Mouse (Mus musculus): ENCODE measurements around the gene Gzmg.
A peak's percentile ranks its signal among the peaks of the same experiment; 100 is the strongest.
"Not testable (repeated sequence)": the region's sequence is repeated elsewhere in the genome, so short reads cannot be mapped to it uniquely, and the experiment has no call there.

Gene Gzmg

DNA sequence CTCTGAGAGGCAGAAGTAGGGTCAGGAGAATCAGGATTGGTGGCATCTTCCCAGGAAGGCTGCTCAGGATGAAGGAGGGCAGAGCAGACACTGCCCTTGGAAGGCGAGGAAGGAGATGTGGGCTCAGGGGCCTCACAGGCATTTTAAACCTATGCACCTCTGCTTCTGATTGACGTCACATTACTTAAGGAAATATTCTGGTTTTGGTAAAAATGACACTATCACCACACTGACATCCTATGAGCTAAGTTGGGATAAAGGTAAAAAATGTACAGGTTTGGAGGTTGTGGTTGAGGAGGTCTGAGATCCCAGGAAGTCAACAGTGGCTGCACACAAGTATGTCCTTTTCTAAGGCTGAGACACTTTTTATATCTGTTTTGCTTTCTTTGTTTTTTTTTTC is at the start of gene Gzmg:
TSS of gene Gzmg (minus strand) at position 101 of the 400 bp plus-strand sequence.
- DNase-seq: not testable (repeated sequence)

DNA sequence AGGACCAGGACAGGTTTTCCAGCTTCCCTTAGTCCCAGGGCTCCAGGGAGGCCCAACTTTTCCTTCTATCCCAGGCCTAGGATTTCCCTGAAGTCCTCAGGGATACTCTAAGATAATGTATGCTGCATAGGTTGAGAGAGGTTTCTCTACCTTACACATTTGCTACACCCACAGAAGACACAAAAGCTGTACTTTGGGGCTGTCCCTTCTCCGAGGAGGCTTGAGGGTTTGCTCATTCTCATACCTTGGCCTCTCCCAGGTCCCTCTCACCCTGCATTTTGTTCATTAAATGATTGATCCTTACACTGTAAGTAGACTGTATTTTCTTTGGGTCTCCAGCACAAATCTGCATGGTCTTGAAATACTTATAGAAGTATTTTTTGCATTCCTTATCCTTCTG is 46.2 kb upstream of the Gzmg start:
- DNase-seq: no peak

GRCm38 (mm10) chr14:56205021-56205420 is 45.6 kb upstream of the Gzmg start:
- DNase-seq: peak; percentile 48

DNA sequence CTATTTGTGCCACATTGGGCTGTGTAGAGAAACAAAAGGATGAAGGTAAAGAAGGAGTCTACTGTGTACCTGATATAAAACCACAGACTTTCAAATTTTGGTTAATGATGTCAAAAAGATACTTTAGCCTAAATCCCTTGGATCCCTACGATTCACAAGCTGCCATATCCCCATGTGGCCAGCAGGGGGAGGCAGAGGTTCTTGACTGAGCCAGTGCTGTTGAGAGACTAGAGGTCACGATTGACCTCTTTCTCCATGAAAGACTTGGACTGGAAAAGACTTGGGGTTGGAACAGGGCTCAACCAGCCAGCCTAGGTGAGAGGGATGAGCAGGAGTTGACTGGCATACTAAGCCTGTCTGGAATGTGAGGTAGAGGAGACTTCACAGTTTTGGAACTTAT is 44.6 kb upstream of the Gzmg start:
- DNase-seq: peak; percentile 72

DNA sequence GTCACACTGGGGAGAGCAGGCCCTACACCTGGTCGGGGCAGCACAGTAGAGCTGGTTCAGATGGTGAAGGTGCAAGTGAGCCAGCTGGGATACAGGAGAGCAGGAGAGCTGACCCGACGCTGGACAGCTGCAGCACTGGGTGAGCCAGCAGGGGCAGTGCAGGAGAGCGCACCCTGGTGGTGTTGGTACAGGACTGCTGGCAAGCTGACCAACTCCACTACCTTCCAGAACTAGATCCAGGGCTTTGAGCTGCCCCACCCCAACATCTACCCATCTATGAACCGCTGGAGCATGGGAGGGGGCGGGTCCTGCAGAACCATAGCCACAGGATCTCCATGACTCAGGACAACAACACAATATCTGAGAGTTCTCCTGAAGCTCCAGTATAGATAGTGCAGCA is 27.6 kb upstream of the Gzmg start:
- no peak for DNase-seq

- no peak for DNase-seq
These were observed 27.1 kb upstream of the Gzmg start for GRCm38 (mm10) chr14:56186521-56186920.

GRCm38 (mm10) chr14:56177651-56178050 is 18.3 kb upstream of the Gzmg start:
- DNase-seq: peak; percentile 60

- no peak for DNase-seq
These were observed 15.1 kb upstream of the Gzmg start, which contains the start of gene Gzmn for GRCm38 (mm10) chr14:56174499-56174898. TSS of gene Gzmn (minus strand) at chr14:56174599.

GRCm38 (mm10) chr14:56173396-56173795 is 14.0 kb upstream of the Gzmg start:
- DNase-seq: no peak

GRCm38 (mm10) chr14:56172744-56173143 is 13.4 kb upstream of the Gzmg start:
- DNase-seq: no peak

GRCm38 (mm10) chr14:56168009-56168408 is 8.6 kb upstream of the Gzmg start:
- DNase-seq: no peak

DNA sequence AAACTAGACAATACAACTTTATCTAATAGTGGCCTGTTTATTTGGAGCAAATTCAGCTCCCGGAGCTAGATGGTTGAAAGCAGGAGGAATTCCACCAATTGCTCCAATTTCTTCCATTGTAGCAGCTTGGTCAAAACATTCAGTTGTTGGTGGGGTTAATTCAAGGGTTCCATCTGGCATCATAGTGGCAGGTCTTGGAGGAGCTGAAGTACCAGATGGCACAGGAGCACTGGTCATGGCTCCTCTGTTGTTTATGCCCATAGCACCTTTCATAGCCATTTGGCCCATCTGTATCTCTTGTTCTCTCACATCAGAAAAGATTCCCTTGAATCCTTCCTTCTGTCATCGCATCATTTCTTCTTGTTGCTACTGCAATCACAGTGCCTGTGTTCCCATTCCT is 2.7 kb upstream of the Gzmg start:
- no peak for DNase-seq

- no peak for DNase-seq
These were observed 4.0 kb downstream of the Gzmg start for GRCm38 (mm10) chr14:56155340-56155739.

DNA sequence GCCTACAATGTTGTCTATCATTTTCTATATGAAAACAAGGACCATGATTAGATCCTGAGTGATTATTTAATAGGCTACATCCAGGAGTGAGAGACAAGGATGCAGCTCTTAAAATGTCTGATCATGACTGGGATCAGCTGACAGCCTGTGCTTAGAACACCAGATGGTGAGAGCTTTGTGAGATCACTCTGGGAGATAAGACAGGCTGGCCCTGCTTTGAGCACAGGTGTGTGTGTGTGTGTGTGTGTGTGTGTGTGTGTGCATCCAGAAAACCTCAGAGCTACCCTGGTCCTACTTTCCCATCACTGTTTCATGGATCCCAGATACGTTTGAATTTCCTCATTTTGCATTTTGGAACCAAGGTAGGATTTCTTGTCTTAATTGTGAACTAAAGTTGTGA is 25.7 kb downstream of the Gzmg start:
- DNase-seq: not testable (repeated sequence)

GRCm38 (mm10) chr14:56132508-56132907 is 26.9 kb downstream of the Gzmg start, which contains the start of gene Gzmd:
TSS of gene Gzmd (minus strand) at chr14:56132608.
- not testable (repeated sequence) for DNase-seq

GRCm38 (mm10) chr14:56128341-56128740 is 31.0 kb downstream of the Gzmg start:
- no peak for DNase-seq

- no peak for DNase-seq
These were observed 35.9 kb downstream of the Gzmg start for GRCm38 (mm10) chr14:56123516-56123915.

- no peak for DNase-seq
These were observed 38.9 kb downstream of the Gzmg start, which contains the start of gene Gzme for GRCm38 (mm10) chr14:56120525-56120924. TSS of gene Gzme (minus strand) at chr14:56120625.

- DNase-seq: not testable (repeated sequence)
These were observed 43.7 kb downstream of the Gzmg start for GRCm38 (mm10) chr14:56115531-56116310.
